Mouse (Mus musculus): Measurements from ENCODE around the gene Gpbp1.

Gpbp1 gene

DNA sequence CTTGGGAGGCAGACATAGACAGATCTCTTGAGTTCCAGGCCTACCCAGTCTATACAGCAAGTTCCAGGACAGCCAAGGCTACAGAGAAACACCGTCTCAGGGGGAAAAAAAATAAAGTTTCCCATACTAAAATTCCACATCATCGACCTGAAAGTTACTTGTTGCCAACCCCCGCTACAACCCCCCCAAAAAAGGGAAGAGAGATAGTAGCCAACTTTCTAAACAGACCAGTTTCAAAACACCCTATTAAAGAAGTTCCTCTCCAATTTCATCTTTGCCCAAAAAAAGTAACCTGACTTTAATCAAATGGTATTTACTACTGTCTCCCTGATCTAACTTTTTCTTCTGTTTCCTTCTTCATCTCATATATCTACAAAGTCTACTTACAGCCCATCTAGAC, 22.6 kb downstream of the Gpbp1 start:
- no peak for DNase-seq (ENCODE audit: low spot score in 2 of 2)

DNA sequence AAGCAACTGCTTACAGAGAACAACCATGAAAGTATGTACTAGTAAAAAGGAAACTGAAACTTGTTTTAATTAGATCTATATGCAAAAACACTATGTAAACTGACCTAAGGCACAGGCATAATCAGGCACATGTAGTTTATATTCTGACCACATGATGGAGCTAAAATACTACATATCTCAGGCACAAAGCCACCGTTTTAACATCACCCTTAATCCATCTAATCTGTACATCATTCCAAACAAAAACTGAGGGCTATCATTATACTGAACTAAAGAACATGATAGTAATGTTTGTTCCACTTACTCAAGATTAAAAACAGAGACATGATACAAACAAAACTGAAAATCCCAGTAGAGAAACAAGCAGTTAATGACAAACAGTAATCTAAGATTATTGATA, 28.5 kb downstream of the Gpbp1 start:
- DNase-seq (ENCODE audit: low spot score in 2 of 2), result no peak

DNA sequence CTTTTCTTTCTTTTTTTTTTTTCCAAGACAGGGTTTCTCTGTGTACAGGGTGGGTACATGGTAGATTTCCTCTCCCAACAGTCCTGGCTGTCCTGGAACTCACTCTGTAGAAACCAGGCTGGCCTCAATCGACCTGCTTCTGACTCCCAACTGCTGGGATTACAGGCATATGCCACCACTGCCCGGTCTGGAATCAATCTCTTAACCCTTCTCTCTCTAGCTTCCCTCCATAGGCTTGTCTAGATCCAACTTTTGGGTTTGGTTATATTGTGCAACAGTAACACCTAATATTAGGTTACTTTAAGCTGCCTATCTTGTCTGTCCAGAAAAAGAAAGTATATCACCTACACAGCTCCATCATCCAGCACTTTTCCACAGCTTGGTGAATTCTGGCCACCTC, 33.1 kb downstream of the Gpbp1 start:
- no peak for DNase-seq (ENCODE audit: low spot score in 2 of 2)

DNA sequence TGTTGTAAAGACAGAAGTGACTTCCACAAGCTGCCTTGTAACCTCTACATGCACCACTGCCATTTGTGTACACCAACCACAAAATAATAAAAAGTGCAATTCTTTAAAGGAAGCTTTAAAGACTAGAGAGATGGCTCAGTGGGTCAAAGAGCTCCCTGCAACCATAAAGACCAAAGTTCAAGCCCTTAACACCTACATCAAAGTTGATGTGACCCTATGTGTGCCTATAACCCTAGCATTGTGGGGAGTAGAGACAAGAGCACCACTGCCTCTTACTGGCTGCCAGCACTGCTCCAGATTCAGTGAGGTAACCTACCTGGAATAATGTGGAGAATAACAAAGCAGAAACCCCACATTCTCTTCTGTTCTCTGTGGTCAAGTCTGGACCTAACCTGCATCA, 45.6 kb downstream of the Gpbp1 start:
- no peak for DNase-seq (ENCODE audit: low spot score in 2 of 2)

DNA sequence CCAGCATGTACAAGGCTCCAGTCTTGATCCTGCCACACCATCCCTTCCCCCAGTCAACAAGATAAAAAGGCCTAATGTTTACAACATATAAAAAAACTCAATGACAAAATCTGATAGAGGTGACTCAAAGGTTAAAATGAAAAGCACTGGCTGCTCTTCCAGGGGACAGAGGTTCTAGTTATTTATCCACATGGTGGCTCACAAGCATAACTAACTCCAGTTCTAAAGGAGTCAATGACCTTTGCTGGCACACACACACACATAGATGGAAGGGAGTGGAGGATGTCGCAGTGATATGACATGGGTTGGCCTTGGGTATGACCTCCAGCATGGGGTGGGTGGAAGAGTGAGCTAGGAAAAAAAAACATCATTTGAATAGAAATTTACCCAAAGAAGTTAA, 58.7 kb downstream of the Gpbp1 start:
- no peak for DNase-seq (ENCODE audit: low spot score in 2 of 2)

DNA sequence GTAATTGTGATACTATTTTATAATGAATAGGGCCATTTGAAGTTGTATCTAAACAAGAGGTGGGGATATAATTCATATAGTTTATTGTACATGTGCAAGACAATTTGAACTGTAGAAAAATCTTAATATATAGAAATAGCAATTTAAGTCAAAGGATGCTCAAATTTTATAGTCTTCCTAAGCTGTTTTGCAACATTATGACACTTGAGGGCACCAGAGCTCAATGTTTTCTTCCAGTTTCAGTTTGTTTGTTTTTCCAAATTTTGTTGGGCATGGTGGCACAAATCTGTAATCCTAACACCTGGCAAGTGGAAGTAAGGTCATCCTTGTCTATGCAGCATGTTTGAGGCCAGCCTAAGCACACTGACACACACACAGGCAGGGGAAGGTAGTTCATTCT, 68.6 kb downstream of the Gpbp1 start:
- no peak for DNase-seq (ENCODE audit: low spot score in 2 of 2)

DNA sequence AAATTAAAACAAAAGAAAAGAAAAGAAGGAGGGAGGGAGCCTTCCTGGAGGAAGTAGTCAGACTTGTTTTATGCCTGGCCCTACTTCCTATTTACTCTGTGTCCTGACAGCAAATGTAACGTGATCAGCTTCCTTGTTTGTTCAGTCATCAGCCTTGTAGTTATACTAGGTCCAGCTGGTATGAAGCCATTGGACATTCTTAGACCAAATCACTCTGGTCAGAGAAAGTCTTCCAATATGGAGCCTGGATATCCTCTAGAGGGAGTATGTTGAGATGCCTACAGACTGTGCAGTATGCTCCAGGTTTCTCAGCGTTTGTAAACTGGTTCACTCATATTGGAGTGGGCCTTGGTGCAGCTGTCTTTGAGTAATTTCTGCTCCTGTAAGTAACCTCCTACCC, 71.8 kb downstream of the Gpbp1 start:
- no peak for DNase-seq (ENCODE audit: low spot score in 2 of 2)

DNA sequence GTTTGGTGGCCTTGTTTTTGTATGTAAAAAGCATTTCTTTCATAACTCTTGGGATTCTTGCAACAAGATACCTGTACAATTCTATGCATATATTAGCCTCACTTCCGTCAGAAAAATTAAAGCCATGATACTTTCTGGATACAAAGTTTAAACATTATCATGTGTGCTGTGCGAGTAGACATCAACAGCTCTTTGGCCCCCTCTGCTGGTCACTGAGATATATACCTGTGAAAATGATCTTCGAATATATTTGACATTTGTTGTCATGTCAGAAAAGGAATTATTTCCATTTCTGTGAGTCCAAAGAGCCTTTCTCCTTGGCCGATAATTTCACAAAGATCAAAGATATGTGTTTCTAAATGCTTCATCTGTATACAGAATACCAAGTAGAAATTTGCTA, 76.8 kb downstream of the Gpbp1 start:
- DNase-seq (ENCODE audit: low spot score in 2 of 2), result peak; percentile 51 to 83

DNA sequence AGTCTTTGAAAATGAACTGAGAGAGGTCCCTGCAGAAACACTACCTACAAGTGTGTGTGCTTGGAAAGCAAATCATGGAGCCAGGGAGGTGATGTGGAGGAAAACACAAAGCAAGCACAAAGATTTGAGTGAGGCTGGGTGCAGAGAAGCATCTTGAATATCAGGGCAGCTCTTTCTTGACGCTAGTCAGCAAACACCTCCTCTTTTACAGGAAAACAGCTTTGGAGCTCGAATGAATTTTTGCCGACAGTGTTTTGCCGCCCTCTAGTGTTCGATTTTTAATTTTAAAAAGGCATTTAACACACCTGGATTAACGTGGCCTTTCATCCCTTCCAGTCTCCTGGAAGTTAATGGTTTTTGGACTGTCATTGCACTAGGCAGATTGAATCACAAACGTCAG, 79.1 kb downstream of the Gpbp1 start:
- DNase-seq (ENCODE audit: low spot score in 2 of 2), result no peak

DNA sequence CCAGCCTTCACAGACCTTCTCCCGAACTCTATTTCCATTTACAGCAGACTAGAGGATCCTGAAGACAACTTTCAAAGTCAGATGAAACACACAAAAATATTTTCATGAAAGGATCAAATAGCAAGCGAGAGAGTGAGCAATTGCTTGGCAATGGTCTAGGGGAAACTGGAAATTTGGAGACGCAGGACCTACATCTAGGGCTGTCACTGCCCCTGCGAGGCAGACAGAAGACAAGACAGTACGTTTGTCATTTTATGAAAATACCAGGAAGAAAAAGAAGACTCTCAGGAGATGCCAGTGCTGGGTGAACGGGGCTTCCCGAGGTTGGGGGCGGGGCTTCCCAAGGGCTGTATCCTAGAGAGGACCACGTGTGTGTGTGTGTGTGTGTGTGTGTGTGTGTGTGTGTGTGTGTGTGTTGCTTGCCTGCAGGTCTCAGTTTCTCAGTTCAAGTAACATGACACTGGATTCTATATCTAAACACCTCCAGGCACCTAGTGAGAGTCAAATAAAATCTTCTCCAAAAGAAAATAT, 83.0 kb downstream of the Gpbp1 start:
- no peak for DNase-seq (ENCODE audit: low spot score in 2 of 2)

DNA sequence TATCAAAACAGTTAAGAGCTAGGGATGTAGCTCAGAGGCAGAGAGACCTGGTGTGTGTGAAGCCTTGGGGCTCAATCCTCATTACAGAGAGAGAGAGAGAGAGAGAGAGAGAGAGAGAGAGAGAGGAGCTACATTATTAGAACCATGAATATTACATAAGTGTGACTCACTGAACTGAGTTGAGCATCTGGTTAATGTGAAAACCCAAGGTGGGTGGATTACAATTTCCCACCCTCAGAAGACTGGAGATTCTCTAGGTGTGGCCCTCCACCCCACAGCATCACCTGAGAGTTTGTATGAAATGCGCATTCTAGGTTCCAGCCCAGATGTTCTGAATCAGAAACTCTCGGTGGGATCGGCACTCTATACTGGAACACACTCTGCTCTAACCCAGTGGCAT, 84.0 kb downstream of the Gpbp1 start:
- no peak for DNase-seq (ENCODE audit: low spot score in 2 of 2)

DNA sequence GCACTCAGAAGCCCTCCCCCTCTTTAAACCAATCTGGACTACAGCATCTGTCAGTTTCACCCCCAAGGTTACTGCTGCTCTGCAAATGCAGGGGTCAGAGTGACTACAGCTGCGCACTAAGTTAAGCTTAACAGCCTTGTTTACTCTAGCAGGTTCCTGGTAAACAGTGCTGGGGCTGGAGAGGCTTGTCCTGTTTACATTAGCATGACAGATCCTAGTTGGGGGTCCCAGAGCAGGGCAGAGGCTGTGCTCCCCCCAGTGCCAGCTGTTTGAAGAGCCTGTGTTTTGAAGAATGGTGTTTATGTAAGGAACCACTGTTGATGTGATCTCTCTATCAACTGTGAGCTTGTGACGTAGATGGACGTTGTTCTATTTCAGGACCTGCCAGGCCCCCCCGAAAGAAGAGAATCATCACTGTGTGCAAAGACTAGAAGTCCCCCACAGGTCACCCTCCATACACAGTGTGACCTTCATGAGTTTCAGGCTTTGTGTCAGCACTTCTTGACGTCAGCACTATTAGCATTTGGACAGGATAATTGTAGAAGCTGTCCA, 92.2 kb downstream of the Gpbp1 start:
- DNase-seq (ENCODE audit: low spot score in 2 of 2), result no peak

DNA sequence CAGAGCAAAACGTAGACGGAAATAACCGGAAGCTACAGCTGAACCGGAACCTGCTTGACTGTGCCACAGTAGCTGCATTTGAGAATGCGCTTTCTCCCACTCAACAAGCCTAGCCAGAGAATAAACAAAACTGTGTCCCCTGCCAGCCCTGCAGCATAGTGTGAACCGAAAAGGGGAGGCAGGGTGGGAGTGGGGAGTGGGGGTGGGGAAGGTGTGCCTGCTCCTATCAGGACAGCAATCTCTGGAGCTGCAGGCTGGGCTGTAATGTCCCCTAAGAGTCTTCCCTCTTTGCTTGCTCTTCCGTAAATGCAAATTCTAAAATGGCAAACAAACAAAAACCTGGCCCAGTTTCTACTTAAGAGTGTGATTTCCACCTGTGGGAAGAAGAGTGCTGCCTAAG, 92.8 kb downstream of the Gpbp1 start:
- no peak for DNase-seq (ENCODE audit: low spot score in 2 of 2)

DNA sequence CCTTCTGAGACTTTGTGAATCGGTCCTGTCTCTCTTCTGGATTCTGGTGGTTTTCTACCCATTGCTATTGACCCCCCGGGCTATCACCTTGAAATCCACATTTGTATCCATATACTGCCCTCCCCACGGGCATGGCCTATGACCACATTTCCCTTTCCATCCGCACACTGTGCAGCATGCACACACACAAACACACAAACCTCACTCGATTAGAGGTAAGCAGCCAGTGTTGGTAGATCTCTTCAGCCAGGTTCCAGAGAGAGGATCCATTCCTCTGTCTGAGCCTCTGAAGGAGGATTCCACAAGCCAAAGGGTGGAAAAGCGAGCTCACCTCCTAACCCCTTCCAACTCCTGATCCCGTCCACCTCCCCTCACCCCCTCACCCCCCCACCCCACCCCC, 94.4 kb downstream of the Gpbp1 start:
- DNase-seq (ENCODE audit: low spot score in 2 of 2), result no peak

DNA sequence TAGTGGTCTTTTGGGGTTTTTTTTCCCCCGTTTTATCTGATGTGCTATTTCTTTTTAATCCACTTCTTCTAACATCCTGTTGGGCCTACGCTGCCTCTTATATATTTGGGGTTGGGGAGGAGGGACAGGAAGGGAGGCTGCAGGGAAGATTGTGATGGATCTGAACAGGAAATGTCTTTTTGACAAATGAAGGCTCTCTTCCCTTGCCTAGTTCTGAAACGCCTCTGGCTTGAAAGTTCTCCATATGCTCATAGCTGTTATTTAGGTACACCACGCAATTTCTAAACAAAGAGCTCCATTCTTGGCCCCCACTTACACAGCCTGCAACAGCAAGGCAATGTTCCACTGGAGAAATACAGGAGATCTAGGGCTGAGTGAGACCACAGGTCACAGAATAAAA, 95.0 kb downstream of the Gpbp1 start:
- DNase-seq (ENCODE audit: low spot score in 2 of 2), result no peak

DNA sequence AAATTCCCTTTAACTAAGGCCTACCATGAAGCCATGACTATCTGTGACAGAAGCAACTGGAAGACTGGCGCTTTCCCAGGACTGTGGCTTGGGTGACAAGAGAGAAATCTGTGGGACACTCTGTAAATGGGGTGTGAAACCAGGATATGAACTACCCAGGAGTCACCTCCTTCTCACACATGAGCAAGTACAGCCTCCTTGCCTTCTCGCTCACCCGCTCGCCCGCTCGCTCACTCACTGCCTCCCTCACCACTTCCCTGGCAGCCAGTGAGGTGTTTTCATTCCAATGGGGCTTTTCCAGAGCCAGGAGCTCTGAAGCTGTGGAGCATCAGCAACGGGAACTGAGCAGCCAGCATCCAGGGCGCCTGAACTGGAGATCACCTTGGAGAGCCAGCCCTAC, 95.6 kb downstream of the Gpbp1 start:
- DNase-seq (ENCODE audit: low spot score in 2 of 2), result no peak

DNA sequence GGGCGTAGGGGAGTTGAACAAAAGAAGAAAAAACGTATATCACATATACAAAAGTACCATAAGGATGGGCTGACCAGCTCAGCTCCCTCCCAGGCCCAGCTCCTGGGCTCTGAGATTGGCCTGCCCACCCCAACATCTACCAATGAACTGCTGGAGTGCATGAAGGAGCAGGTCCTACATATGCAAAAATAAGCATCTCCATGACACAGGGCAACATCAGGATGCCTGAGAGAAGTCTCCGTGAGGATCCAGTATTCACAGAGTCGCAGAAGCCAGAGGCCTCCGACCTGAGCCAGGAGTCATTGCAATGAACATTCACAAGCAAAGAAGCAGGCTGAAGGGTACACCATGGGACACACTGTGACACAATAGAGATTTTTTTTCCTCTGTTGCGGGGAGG, 96.5 kb downstream of the Gpbp1 start:
- no peak for DNase-seq (ENCODE audit: low spot score in 2 of 2)

DNA sequence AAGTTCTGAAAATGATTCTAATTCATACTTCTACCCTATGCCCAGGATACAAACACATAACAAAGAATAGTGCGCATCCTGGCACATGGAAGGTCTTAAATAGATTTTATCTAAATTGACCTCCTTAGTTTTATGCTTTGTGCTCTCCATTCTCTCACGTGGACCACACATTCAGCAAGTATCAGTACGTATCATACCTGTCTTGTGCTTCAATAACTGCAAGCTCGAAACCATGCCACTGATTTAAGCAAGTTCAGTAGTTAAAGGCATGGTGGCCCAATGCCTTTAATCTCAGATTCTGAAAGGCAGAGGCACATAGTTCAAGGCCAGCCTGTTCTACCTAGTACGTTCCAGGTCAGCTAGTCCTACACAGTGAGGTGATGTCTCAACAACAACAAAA, 98.5 kb downstream of the Gpbp1 start:
- DNase-seq (ENCODE audit: low spot score in 2 of 2), result no peak

DNA sequence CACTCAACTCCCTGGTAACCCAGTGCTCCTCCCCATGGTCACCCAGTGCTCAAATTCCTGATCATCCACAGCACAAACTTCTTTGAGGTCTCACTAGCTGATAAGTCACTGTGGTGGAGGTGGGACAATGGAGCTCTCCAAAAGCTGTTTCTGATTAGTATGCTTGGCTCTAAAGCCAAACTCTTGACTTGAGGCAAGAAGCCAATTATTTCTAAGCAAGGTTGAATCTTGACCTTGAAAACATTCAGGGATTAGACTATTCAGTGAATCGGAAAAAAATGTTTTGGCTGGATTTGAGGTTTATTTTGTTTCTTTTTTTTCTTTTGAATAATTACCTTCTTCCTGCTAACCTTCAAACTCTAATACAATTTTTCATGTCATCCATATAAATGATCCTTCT, 98.9 kb downstream of the Gpbp1 start:
- no peak for DNase-seq (ENCODE audit: low spot score in 2 of 2)

DNA sequence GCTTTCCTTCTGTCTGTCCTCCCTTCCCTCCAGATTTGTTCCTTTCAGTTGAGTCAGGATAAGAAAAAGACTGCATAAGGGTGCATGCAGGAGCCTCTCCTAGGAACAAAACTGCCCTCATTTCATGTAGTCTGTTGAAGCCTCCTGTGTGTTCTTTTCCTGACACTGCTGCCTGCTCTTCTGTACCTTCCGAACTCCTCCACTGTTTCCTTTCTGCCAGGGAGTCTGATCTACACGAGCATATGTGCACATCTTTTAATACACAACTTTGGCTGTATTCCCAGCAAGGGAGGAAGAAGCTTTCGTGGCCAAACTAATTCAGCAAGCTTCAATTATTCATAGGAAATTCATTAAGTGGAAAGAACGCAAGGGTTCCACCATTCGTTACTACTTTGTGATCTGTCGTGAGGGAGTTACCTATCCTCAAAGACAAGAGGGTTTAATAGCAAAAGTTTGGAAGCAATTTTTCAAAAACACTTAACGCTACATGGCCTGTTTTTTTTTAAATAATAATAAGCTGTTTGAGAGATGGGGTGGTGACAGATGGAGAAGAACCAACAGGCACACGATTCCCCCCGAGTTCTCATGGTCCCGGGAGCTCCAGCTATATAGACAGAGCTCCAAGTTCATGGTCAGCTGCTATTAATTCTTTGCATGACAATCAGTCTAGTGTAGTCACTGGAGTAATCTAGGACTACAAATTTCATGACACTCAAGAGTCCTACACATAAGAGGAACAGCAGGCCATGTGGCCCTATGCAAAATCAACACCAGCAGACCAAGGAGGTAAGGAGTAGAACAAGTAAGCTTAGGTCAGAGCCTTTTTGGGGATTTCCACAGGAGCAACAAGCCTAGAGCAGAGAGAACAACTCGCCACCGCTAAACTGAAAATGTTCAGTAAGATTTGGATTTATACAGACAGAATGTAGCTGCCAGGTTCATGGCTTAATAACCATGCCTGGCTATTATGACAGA, 105.6 kb downstream of the Gpbp1 start:
- no peak for DNase-seq (ENCODE audit: low spot score in 2 of 2)

All from spleen, postnatal 4 days (tissue).